Mouse (Mus musculus): ENCODE measurements around the gene Tbrg1. TPM values are rescaled to one million over a fixed set of nuclear protein-coding genes. Genes with fewer than 3 reads are reported as not detected.
A peak's percentile ranks its signal among the peaks of the same experiment; 100 is the strongest.

Gene Tbrg1
- polyA plus RNA-seq, 1 experiment from 2014 or later, result 98.7 TPM

DNA sequence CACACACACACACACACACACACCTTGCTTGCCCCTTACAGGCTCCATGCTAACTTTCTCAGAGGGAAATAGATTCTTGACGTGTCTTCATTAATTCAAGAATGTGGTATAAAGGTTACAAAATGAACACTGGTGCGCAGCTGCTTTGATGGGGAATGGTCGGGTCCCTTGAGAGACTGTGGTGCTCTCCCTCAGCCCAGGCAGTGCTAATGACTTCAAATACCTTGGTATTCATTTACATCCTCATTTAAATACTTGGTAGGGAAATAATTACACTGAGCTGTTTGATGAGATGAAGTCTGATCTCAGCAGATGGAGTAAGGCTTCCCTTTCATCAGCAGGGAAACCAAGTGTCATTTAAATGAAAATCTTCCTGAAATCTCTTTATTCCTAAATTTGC, 32.0 kb downstream of the Tbrg1 start:
- Histone ChIP-seq H3K27me3 (ENCODE audit: control insufficient read depth, insufficient read depth, low read depth, low read length) (no peaks in the 10 kb centered on the region), H3K4me2 (ENCODE audit: low read length) (peak overlapping the region; percentile 46), H3K36me3 (ENCODE audit: control insufficient read depth, insufficient read depth, low read length) (no peaks in the 10 kb centered on the region), H3K9me3 (replicated peaks; ENCODE audit: control insufficient read depth, low read length, poor library complexity, severe bottlenecking) (no peaks in the 10 kb centered on the region), H3K4me3 (ENCODE audit: low read depth, low read length) (no peak overlapping the region), H3K4me1 (ENCODE audit: control insufficient read depth, insufficient read depth, low read length) (peaks cover 21% of the 10 kb centered on the region), H3K9ac (ENCODE audit: low read depth, low read length) (peak overlapping the region; percentile 1; the same call in 1 of the 2 replicates), H3K27ac (ENCODE audit: low read length) (peak overlapping the region; percentile 93)
- ATAC-seq, result peak; percentile 83
- WGBS, result 17% methylated on average over 3 of the region's 3 CpGs

DNA sequence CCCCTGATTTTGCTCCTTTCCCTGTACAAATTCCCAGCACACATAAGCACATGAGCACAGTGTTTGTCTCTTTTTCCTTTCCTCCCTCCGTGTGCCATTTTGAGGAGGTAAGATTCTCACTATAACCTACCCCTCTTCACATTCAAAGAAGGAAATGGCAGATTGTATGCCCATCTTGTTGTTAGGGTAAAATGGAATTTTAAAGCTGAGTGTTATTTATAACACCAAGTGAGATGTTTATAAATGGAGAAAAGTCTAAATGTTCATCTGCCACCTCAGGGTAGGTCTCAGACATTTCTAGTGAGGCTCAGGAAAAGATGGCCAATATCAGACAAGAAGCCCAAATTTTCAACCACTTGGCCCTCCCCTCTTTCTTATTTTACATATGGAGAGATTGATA, 32.6 kb downstream of the Tbrg1 start:
- peaks cover 21% of the 10 kb centered on the region for H3K4me1 ChIP-seq (ENCODE audit: control insufficient read depth, insufficient read depth, low read length)
- H3K27me3 ChIP-seq (ENCODE audit: control insufficient read depth, insufficient read depth, low read depth, low read length), result no peaks in the 10 kb centered on the region
- no peak for ATAC-seq
- WGBS, result 89% methylated on average over 1 of the region's 1 CpGs
- no peaks in the 10 kb centered on the region for H3K9me3 ChIP-seq (replicated peaks; ENCODE audit: control insufficient read depth, low read length, poor library complexity, severe bottlenecking)
- no peak overlapping the region for H3K4me3 ChIP-seq (ENCODE audit: low read depth, low read length)
- peak overlapping the region; percentile 93; the same call in 1 of the 2 replicates for H3K27ac ChIP-seq (ENCODE audit: low read length)
- no peak overlapping the region for H3K9ac ChIP-seq (ENCODE audit: low read depth, low read length)
- no peaks in the 10 kb centered on the region for H3K36me3 ChIP-seq (ENCODE audit: control insufficient read depth, insufficient read depth, low read length)
- H3K4me2 ChIP-seq (ENCODE audit: low read length), result no peak overlapping the region

DNA sequence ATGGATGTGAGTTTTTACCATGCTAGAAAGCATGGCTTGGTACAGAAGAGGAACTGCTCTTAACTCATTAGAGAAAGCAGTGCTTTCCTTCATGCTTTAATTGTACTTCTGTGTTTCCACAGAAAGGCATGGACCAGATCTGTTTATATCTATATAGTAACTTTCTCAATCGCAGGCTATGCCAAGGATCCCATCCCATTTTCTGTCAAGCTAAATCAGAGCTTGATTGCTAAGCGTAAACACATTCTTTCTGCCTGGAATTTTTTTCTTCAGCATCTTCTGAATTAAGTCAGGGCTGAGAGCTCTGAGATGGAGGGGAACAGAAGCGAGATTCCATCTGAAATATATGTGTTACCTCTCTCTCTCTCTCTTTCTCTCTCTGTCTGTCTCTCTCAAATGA, 33.1 kb downstream of the Tbrg1 start:
- 81% methylated on average over 3 of the region's 3 CpGs for WGBS
- H3K36me3 ChIP-seq (ENCODE audit: control insufficient read depth, insufficient read depth, low read length), result no peaks in the 10 kb centered on the region
- H3K4me2 ChIP-seq (ENCODE audit: low read length), result no peak overlapping the region
- H3K27me3 ChIP-seq (ENCODE audit: control insufficient read depth, insufficient read depth, low read depth, low read length), result no peaks in the 10 kb centered on the region
- H3K9ac ChIP-seq (ENCODE audit: low read depth, low read length), result no peak overlapping the region
- H3K9me3 ChIP-seq (replicated peaks; ENCODE audit: control insufficient read depth, low read length, poor library complexity, severe bottlenecking), result no peaks in the 10 kb centered on the region
- H3K27ac ChIP-seq (ENCODE audit: low read length), result peak overlapping the region; percentile 28
- no peak overlapping the region for H3K4me3 ChIP-seq (ENCODE audit: low read depth, low read length)
- no peak for ATAC-seq
- peaks cover 21% of the 10 kb centered on the region for H3K4me1 ChIP-seq (ENCODE audit: control insufficient read depth, insufficient read depth, low read length)

DNA sequence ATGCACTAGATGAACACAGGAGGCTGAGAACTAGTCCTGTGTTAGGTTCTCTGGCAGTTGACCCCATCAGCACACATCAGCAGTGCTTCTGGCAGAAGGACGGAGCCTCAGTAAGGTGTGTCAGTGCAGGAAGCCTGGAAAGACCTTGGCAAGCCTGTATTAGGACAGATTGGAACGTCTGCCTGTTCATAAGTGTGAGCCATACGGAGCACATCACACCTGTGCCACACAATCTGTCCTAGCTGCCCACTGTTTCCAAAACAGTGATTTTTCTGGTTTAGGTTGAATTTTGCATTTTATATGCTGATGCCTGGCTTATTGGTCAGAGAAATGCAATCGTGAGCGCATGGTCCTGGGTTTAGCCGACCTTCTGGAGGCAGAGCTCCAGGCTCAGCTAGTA, 35.8 kb downstream of the Tbrg1 start:
- WGBS, result 88% methylated on average over 6 of the region's 6 CpGs
- Histone ChIP-seq H3K4me3 (ENCODE audit: low read depth, low read length) (no peak overlapping the region), H3K36me3 (ENCODE audit: control insufficient read depth, insufficient read depth, low read length) (no peaks in the 10 kb centered on the region), H3K4me1 (ENCODE audit: control insufficient read depth, insufficient read depth, low read length) (peaks cover 16% of the 10 kb centered on the region), H3K4me2 (ENCODE audit: low read length) (no peak overlapping the region), H3K9me3 (replicated peaks; ENCODE audit: control insufficient read depth, low read length, poor library complexity, severe bottlenecking) (no peaks in the 10 kb centered on the region), H3K27ac (ENCODE audit: low read length) (no peak overlapping the region), H3K9ac (ENCODE audit: low read depth, low read length) (no peak overlapping the region), H3K27me3 (ENCODE audit: control insufficient read depth, insufficient read depth, low read depth, low read length) (no peaks in the 10 kb centered on the region; the same call in 1 of the 2 replicates)
- no peak for ATAC-seq

DNA sequence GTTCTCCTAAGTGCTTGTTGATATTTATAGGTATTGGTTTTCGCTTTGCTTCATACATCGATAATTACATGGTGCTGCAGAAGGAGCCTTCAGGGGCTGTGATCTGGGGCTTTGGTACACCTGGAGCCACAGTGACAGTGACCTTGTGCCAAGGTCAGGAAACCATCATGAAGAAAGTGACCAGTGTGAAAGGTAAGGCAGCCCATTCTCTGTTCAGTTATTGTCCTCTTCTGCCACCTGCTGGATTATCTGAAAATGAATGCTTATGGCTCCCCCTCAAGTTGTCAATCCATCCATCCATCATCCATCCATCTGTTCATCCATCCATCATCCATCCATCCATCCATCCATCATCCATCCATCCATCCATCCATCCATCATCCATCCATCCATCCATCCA, 40.3 kb downstream of the Tbrg1 start:
- H3K36me3 ChIP-seq (ENCODE audit: control insufficient read depth, insufficient read depth, low read length), result no peaks in the 10 kb centered on the region
- H3K4me1 ChIP-seq (ENCODE audit: control insufficient read depth, insufficient read depth, low read length), result peaks cover 5% of the 10 kb centered on the region
- no peak overlapping the region for H3K9ac ChIP-seq (ENCODE audit: low read depth, low read length)
- 48% methylated on average over 2 of the region's 2 CpGs for WGBS
- H3K4me3 ChIP-seq (ENCODE audit: low read depth, low read length), result no peak overlapping the region
- no peak overlapping the region for H3K4me2 ChIP-seq (ENCODE audit: low read length)
- no peaks in the 10 kb centered on the region; the same call in 1 of the 2 replicates for H3K27me3 ChIP-seq (ENCODE audit: control insufficient read depth, insufficient read depth, low read depth, low read length)
- ATAC-seq, result no peak
- H3K27ac ChIP-seq (ENCODE audit: low read length), result no peak overlapping the region
- no peaks in the 10 kb centered on the region for H3K9me3 ChIP-seq (replicated peaks; ENCODE audit: control insufficient read depth, low read length, poor library complexity, severe bottlenecking)

DNA sequence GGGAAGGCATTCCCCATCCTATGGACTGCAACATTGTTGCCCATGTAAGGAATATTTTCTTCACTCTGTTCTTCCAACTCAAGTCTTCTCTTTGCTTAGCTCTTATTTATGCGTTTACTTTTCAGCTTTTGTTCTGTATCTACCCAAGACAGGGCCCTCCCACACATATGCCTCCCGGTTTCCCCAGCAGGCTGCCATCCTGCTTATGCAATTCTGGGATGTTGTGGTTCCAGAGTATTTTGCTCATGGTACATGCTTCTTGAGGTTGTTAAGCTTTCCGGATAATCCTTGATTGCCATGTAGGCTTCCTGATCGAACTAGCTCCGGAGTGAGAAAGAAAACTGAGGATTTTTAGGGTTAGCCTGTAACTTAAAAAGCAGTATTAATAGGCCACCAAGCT, 41.9 kb downstream of the Tbrg1 start:
- 63% methylated on average over 5 of the region's 5 CpGs for WGBS
- no peak overlapping the region for H3K27ac ChIP-seq (ENCODE audit: low read length)
- no peaks in the 10 kb centered on the region for H3K36me3 ChIP-seq (ENCODE audit: control insufficient read depth, insufficient read depth, low read length)
- no peak for ATAC-seq
- no peaks in the 10 kb centered on the region for H3K9me3 ChIP-seq (replicated peaks; ENCODE audit: control insufficient read depth, low read length, poor library complexity, severe bottlenecking)
- peaks cover 5% of the 10 kb centered on the region for H3K4me1 ChIP-seq (ENCODE audit: control insufficient read depth, insufficient read depth, low read length)
- H3K9ac ChIP-seq (ENCODE audit: low read depth, low read length), result no peak overlapping the region
- H3K4me2 ChIP-seq (ENCODE audit: low read length), result no peak overlapping the region
- H3K4me3 ChIP-seq (ENCODE audit: low read depth, low read length), result no peak overlapping the region
- no peaks in the 10 kb centered on the region; the same call in 1 of the 2 replicates for H3K27me3 ChIP-seq (ENCODE audit: control insufficient read depth, insufficient read depth, low read depth, low read length)

DNA sequence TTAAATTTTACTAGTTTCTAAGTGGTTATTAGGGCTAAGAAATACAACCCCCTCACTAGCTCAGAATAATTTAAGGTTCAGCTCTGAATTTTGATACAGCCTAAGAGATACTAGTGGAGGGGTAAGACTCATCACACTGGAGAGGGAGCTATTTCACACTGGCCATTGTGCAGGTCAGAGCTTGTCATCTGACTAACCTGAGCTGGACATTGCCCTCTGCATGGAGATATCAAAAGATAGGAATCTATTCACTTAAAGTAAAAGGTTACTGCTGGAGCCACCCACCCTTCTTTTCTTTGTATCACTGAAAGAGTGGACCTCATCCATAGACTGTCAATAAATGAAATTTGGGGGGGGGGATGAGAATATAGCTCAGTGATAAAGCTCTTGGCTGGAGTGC, 42.8 kb downstream of the Tbrg1 start:
- H3K9me3 ChIP-seq (replicated peaks; ENCODE audit: control insufficient read depth, low read length, poor library complexity, severe bottlenecking), result no peaks in the 10 kb centered on the region
- H3K27ac ChIP-seq (ENCODE audit: low read length), result no peak overlapping the region
- H3K4me2 ChIP-seq (ENCODE audit: low read length), result peak overlapping the region; percentile 84
- no peak overlapping the region for H3K9ac ChIP-seq (ENCODE audit: low read depth, low read length)
- H3K36me3 ChIP-seq (ENCODE audit: control insufficient read depth, insufficient read depth, low read length), result no peaks in the 10 kb centered on the region
- ATAC-seq, result peak; percentile 22
- H3K27me3 ChIP-seq (ENCODE audit: control insufficient read depth, insufficient read depth, low read depth, low read length), result no peaks in the 10 kb centered on the region; the same call in 1 of the 2 replicates
- peaks cover 5% of the 10 kb centered on the region for H3K4me1 ChIP-seq (ENCODE audit: control insufficient read depth, insufficient read depth, low read length)
- H3K4me3 ChIP-seq (ENCODE audit: low read depth, low read length), result no peak overlapping the region; the same call in 1 of the 2 replicates

DNA sequence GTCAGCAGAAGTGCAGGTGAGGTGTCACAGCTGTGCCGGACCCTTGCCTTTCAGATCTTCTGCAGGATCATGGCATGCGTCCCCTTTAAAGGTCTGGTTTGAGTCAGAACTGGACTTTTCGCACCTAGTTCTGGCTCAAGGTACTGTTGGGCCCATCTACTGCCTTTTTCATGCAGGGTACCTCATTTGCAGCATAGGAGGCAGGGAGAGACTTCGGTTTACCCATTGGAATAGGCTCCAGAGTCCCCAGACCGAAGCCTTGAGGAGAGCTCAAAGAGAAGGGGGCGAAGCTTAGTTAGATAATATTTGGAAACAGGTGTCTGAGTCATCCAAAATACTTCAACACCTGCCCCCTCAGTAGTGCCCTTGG, 43.2 kb downstream of the Tbrg1 start:
- peak overlapping the region; percentile 84 for H3K4me2 ChIP-seq (ENCODE audit: low read length)
- H3K4me3 ChIP-seq (ENCODE audit: low read depth, low read length), result peak overlapping the region; percentile 67
- H3K4me1 ChIP-seq (ENCODE audit: control insufficient read depth, insufficient read depth, low read length), result peaks cover 5% of the 10 kb centered on the region
- H3K9ac ChIP-seq (ENCODE audit: low read depth, low read length), result peak overlapping the region; percentile 45
- no peaks in the 10 kb centered on the region for H3K36me3 ChIP-seq (ENCODE audit: control insufficient read depth, insufficient read depth, low read length)
- no peak for ATAC-seq
- no peaks in the 10 kb centered on the region; the same call in 1 of the 2 replicates for H3K27me3 ChIP-seq (ENCODE audit: control insufficient read depth, insufficient read depth, low read depth, low read length)
- peak overlapping the region; percentile 93 for H3K27ac ChIP-seq (ENCODE audit: low read length)
- WGBS, result 17% methylated on average over 6 of the region's 6 CpGs
- H3K9me3 ChIP-seq (replicated peaks; ENCODE audit: control insufficient read depth, low read length, poor library complexity, severe bottlenecking), result no peaks in the 10 kb centered on the region

DNA sequence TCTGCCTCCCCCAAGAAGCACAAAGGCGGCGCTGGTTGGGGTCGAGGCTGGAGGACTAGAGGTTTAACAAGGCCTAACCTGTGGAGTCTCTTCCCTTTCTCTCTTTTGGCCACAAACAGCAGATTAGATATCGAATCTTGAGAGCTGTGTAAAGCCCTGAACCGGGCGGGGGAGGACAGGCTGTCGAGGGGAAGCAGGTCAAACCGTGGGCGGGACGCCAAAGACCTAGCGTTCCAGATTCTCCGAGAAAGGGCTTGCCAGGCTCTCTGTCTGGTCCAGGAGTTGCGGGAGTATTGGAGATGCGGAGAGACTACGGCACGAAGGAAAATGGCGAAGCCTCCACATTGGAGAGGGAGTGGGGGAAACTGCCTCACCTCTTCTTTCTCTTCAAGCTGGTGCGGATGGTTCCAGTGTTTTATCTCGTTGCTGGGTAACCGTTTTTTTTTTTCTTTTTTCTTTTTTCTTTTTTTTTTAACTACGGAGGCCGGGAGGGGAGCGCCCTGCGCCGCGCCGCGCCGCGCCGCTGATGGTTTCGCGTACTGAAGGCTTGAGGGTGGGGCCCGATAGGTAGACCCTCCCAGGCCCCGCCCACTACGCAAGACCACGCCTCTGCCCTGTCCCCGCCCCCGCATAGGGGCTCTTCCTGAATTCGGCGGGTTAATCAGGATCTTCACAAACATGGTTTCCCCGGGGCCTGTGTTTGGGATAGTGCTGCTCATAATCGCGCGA, 43.8 kb downstream of the Tbrg1 start, which contains the start of gene Spa17:
Gene Spa17 (minus strand): TSS at position 541 of the 729 bp plus-strand sequence.
- peak; percentile 95 for ATAC-seq
- Histone ChIP-seq H3K4me3 (ENCODE audit: low read depth, low read length) (peak within 1 kb of the TSS; percentile 67), H3K36me3 (ENCODE audit: control insufficient read depth, insufficient read depth, low read length) (no peaks in the 10 kb centered on the region), H3K9ac (ENCODE audit: low read depth, low read length) (peak within 1 kb of the TSS; percentile 86), H3K27me3 (ENCODE audit: control insufficient read depth, insufficient read depth, low read depth, low read length) (no peaks in the 10 kb centered on the region; the same call in 1 of the 2 replicates), H3K4me2 (ENCODE audit: low read length) (peak within 1 kb of the TSS; percentile 84), H3K9me3 (replicated peaks; ENCODE audit: control insufficient read depth, low read length, poor library complexity, severe bottlenecking) (no peaks in the 10 kb centered on the region), H3K27ac (ENCODE audit: low read length) (peak within 1 kb of the TSS; percentile 93), H3K4me1 (ENCODE audit: control insufficient read depth, insufficient read depth, low read length) (peaks cover 5% of the 10 kb centered on the region)
- WGBS, result under 1% methylated on average over 45 of the region's 45 CpGs
